ENCODE assay signal across 16 mouse cellular contexts in the genomic region with DNA sequence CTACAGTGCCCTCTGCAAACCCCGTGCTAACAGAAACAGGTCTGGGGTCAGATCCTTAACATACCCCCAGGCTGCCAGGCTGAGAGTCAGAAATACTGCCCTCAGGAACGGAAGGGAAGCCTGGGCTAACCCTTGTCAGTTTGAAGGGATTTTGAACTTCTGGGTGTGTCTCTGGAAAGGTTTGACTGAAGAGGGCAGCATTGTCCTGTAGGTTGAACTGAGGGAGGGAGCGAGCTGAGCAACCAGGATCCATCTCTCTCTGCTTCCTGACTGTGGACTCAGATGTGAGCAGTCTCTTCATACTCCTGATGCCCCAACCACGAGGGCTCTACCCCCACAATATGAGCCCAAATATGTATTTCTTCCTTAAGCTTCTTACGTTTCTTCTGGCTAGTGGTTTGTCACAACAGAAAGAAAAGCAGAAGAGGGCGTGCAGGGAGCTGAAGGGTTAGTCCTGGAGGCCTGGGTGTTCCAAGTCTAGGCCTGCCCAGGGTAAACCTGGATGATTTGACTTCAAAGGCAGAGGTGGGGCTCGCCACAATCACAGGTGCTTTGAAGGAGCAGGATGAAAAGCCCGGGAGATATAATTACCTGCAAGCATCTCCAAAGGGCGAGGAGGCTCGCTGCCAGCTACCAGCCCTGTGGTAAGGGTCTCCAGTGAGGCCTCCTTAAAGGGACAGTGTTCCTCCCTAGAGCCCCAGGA. TPM values are rescaled to one million over a fixed set of nuclear protein-coding genes. Genes with fewer than 3 reads are reported as not detected.
A peak's percentile ranks its signal among the peaks of the same experiment; 100 is the strongest.
DNase-seq lines count a peak whose midpoint lies in the region; ATAC-seq and TF ChIP-seq lines count a peak whose summit lies in the region.
"Had no signal": no experiment of that assay in that cellular context is flagged by ENCODE, and none has a peak within 500 bp of the region (broad histone marks: within the 10 kb centered on the region; RNA-seq: fewer than 3 reads in every experiment).

No protein-coding gene starts in this region.

- no peak overlapping the region for H3K4me3 ChIP-seq in intestine, postnatal 0 days (ENCODE audit: low read depth, low read length)
- H3K4me3 ChIP-seq in intestine, embryonic 15.5 days (replicated peaks): no peak overlapping the region
- no peak overlapping the region for H3K4me3 ChIP-seq in midbrain, postnatal 0 days (ENCODE audit: low read depth, low read length)
- no peak overlapping the region for H3K4me3 ChIP-seq in midbrain, embryonic 14.5 days (replicated peaks; ENCODE audit: low read depth, low read length)
- H3K4me3 ChIP-seq in cortical plate, adult 2 months (ENCODE audit: insufficient read depth, low read length): no peak overlapping the region
- no peak overlapping the region for H3K4me3 ChIP-seq in stomach, embryonic 16.5 days (replicated peaks; ENCODE audit: low read length)
- H3K4me3 ChIP-seq: erythroblast, embryonic 14.5 days; heart, embryonic 10.5 days; hindbrain, embryonic 10.5 days; liver, embryonic 15.5 days; midbrain, embryonic 10.5 days had no signal

- no peak overlapping the region for H3K27ac ChIP-seq in intestine, postnatal 0 days (ENCODE audit: low read depth, low read length)
- no peak overlapping the region for H3K27ac ChIP-seq in intestine, embryonic 15.5 days
- no peak overlapping the region for H3K27ac ChIP-seq in midbrain, postnatal 0 days (ENCODE audit: low read depth, low read length)
- no peak overlapping the region for H3K27ac ChIP-seq in midbrain, embryonic 14.5 days (replicated peaks; ENCODE audit: low read depth, low read length)
- H3K27ac ChIP-seq in cortical plate, adult 2 months (ENCODE audit: insufficient read depth, low read length): no peak overlapping the region
- H3K27ac ChIP-seq in stomach, embryonic 16.5 days (ENCODE audit: low read length): peak overlapping the region; percentile 3; the same call in 1 of the 2 replicates
- H3K27ac ChIP-seq: heart, embryonic 10.5 days; hindbrain, embryonic 10.5 days; liver, embryonic 15.5 days; midbrain, embryonic 10.5 days had no signal

- no peaks in the 10 kb centered on the region for H3K27me3 ChIP-seq in intestine, postnatal 0 days (replicated peaks; ENCODE audit: control insufficient read depth, insufficient read depth, low read length)
- no peaks in the 10 kb centered on the region for H3K27me3 ChIP-seq in intestine, embryonic 15.5 days (replicated peaks)
- H3K27me3 ChIP-seq in midbrain, postnatal 0 days (ENCODE audit: insufficient read depth, low read length): no peaks in the 10 kb centered on the region
- H3K27me3 ChIP-seq in midbrain, embryonic 14.5 days (ENCODE audit: control insufficient read depth, insufficient read depth, low read length): no peaks in the 10 kb centered on the region
- H3K27me3 ChIP-seq in stomach, embryonic 16.5 days (ENCODE audit: control insufficient read depth, insufficient read depth, low read length): no peaks in the 10 kb centered on the region
- H3K27me3 ChIP-seq: liver, embryonic 15.5 days had no signal

- no peak overlapping the region for H3K4me2 ChIP-seq in intestine, postnatal 0 days (replicated peaks; ENCODE audit: low read depth)
- no peak overlapping the region for H3K4me2 ChIP-seq in intestine, embryonic 15.5 days (replicated peaks)
- no peak overlapping the region for H3K4me2 ChIP-seq in midbrain, postnatal 0 days (ENCODE audit: low read depth, low read length, poor library complexity, severe bottlenecking)
- no peak overlapping the region for H3K4me2 ChIP-seq in midbrain, embryonic 14.5 days (ENCODE audit: low read length)
- H3K4me2 ChIP-seq in stomach, embryonic 16.5 days (ENCODE audit: low read depth, low read length): no peak overlapping the region
- H3K4me2 ChIP-seq: liver, embryonic 15.5 days had no signal

- H3K4me1 ChIP-seq in intestine, postnatal 0 days (replicated peaks; ENCODE audit: control insufficient read depth, insufficient read depth, low read length): no peaks in the 10 kb centered on the region
- no peaks in the 10 kb centered on the region for H3K4me1 ChIP-seq in intestine, embryonic 15.5 days (replicated peaks)
- H3K4me1 ChIP-seq in midbrain, postnatal 0 days (ENCODE audit: insufficient read depth, low read length): no peaks in the 10 kb centered on the region
- H3K4me1 ChIP-seq in midbrain, embryonic 14.5 days (ENCODE audit: control insufficient read depth, insufficient read depth, low read length): no peaks in the 10 kb centered on the region
- no peaks in the 10 kb centered on the region for H3K4me1 ChIP-seq in cortical plate, adult 2 months (ENCODE audit: control insufficient read depth, insufficient read depth, low read length)
- no peaks in the 10 kb centered on the region for H3K4me1 ChIP-seq in stomach, embryonic 16.5 days (ENCODE audit: control insufficient read depth, insufficient read depth, low read length)
- H3K4me1 ChIP-seq: midbrain, embryonic 10.5 days had no signal

- TF ChIP-seq POLR2A in cortical plate, adult 2 months (IDR thresholded peaks at IDR 0.05; ENCODE audit: extremely low read depth, insufficient read depth, low read length): no peak

- H3K9me3 ChIP-seq in intestine, postnatal 0 days (ENCODE audit: control insufficient read depth): no peaks in the 10 kb centered on the region
- H3K9me3 ChIP-seq in intestine, embryonic 15.5 days: no peaks in the 10 kb centered on the region
- H3K9me3 ChIP-seq in midbrain, postnatal 0 days (ENCODE audit: low read length): no peaks in the 10 kb centered on the region
- H3K9me3 ChIP-seq in midbrain, embryonic 14.5 days (ENCODE audit: control insufficient read depth, low read length): no peaks in the 10 kb centered on the region
- H3K9me3 ChIP-seq in stomach, embryonic 16.5 days (replicated peaks; ENCODE audit: control insufficient read depth, low read length): no peaks in the 10 kb centered on the region
- H3K9me3 ChIP-seq: heart, embryonic 10.5 days; liver, embryonic 15.5 days; midbrain, embryonic 10.5 days had no signal

- H3K9ac ChIP-seq in intestine, postnatal 0 days (ENCODE audit: low read depth, low read length): no peak overlapping the region
- H3K9ac ChIP-seq in intestine, embryonic 15.5 days: no peak overlapping the region
- H3K9ac ChIP-seq in midbrain, postnatal 0 days (replicated peaks; ENCODE audit: low read length, poor library complexity, severe bottlenecking): no peak overlapping the region
- no peak overlapping the region for H3K9ac ChIP-seq in midbrain, embryonic 14.5 days (replicated peaks; ENCODE audit: low read length)
- no peak overlapping the region for H3K9ac ChIP-seq in stomach, embryonic 16.5 days (ENCODE audit: low read length)
- H3K9ac ChIP-seq: liver, embryonic 15.5 days had no signal

- peak; percentile 63 for TF ChIP-seq CTCF in intestine, postnatal 0 days (IDR thresholded peaks at IDR 0.05; ENCODE audit: low read depth)
- TF ChIP-seq CTCF in midbrain, postnatal 0 days (IDR thresholded peaks at IDR 0.05): peak; percentile 15
- peak; percentile 25; the same call in 1 of the 2 replicates for TF ChIP-seq CTCF in cortical plate, adult 2 months (IDR thresholded peaks at IDR 0.05; ENCODE audit: extremely low read depth, insufficient read depth, low read length)

- no peak for ATAC-seq in intestine, postnatal 0 days
- ATAC-seq in intestine, embryonic 15.5 days: no peak
- no peak for ATAC-seq in midbrain, postnatal 0 days (ENCODE audit: low FRiP score)
- no peak for ATAC-seq in midbrain, embryonic 14.5 days (ENCODE audit: low FRiP score, low TSS enrichment)
- no peak for ATAC-seq in stomach, embryonic 16.5 days (ENCODE audit: insufficient read depth, low FRiP score)
- ATAC-seq: CD4-positive, CD25-positive, alpha-beta regulatory T cell, adult 4 months had no signal

- 65% methylated on average over 10 of the region's 10 CpGs for WGBS in intestine, postnatal 0 days
- whole genome bisulfite sequencing in intestine, embryonic 15.5 days: 69% methylated on average over 10 of the region's 10 CpGs
- 65% methylated on average over 10 of the region's 10 CpGs for WGBS in midbrain, postnatal 0 days
- 61% methylated on average over 10 of the region's 10 CpGs for WGBS in midbrain, embryonic 14.5 days
- 62% methylated on average over 10 of the region's 10 CpGs for WGBS in stomach, embryonic 16.5 days

- H3K36me3 ChIP-seq in intestine, postnatal 0 days (ENCODE audit: control insufficient read depth, insufficient read depth): no peaks in the 10 kb centered on the region
- H3K36me3 ChIP-seq in intestine, embryonic 15.5 days: no peaks in the 10 kb centered on the region
- 0 out of 2 replicates have a peak, but pooled peaks cover 2% of the 10 kb centered on the region for H3K36me3 ChIP-seq in midbrain, postnatal 0 days (ENCODE audit: insufficient read depth, low read length)
- H3K36me3 ChIP-seq in midbrain, embryonic 14.5 days (ENCODE audit: control insufficient read depth, insufficient read depth, low read length): peaks cover 2% of the 10 kb centered on the region; the same call in 1 of the 2 replicates
- no peaks in the 10 kb centered on the region for H3K36me3 ChIP-seq in stomach, embryonic 16.5 days (ENCODE audit: control insufficient read depth, insufficient read depth, low read length)
- H3K36me3 ChIP-seq: liver, embryonic 15.5 days had no signal

- DNase-seq in midbrain, postnatal 0 days (ENCODE audit: low spot score): no peak
- DNase-seq in midbrain, embryonic 14.5 days: no peak
- DNase-seq in layer of hippocampus, postnatal 36 days: no peak
- DNase-seq in kidney, adult 18-20 months: no peak
- DNase-seq: cerebellum, adult 9-11 months; kidney, postnatal 10 days had no signal

RNA-seq across cellular contexts. Expression of a gene that starts 8.1 kb away (rescaled TPM):
- polyA plus RNA-seq in intestine, postnatal 0 days (2015; fragmentation: Nextera tagmentation; extraction: Ambion mirVana): 32.7 and 34.1 TPM in 2 replicates
- polyA plus RNA-seq in intestine, embryonic 15.5 days (2015; fragmentation: Nextera tagmentation; extraction: Ambion mirVana): 49.4 and 51.0 TPM in 2 replicates
- total RNA-seq in midbrain, postnatal 0 days (2014; rRNA removed): 54.9 and 75.7 TPM in 2 replicates
- polyA plus RNA-seq in midbrain, postnatal 0 days (2015; fragmentation: Nextera tagmentation; extraction: Ambion mirVana): 30.1 and 33.3 TPM in 2 replicates
- 32.2 and 36.6 TPM in 2 replicates for polyA plus RNA-seq in midbrain, embryonic 14.5 days (2014; fragmentation: Nextera tagmentation; extraction: Ambion mirVana)
- 69.6 and 75.6 TPM in 2 replicates for polyA plus RNA-seq in cortical plate, adult 2 months (2012; rRNA removed)
- 52.7 and 59.6 TPM in 2 replicates for polyA plus RNA-seq in stomach, embryonic 16.5 days (2015; fragmentation: Nextera tagmentation; extraction: Ambion mirVana)
- 10 to 100 TPM; 50.5 to 51.0 TPM for total RNA-seq in layer of hippocampus, postnatal 36 days (2021)

RNA-seq across cellular contexts. Expression of a gene that starts 43.9 kb away (rescaled TPM):
- polyA plus RNA-seq in intestine, postnatal 0 days (2015; fragmentation: Nextera tagmentation; extraction: Ambion mirVana): 18.2 and 25.7 TPM in 2 replicates
- 59.1 and 61.8 TPM in 2 replicates for polyA plus RNA-seq in intestine, embryonic 15.5 days (2015; fragmentation: Nextera tagmentation; extraction: Ambion mirVana)
- 378 and 384 TPM in 2 replicates for total RNA-seq in midbrain, postnatal 0 days (2014; rRNA removed)
- 153 and 195 TPM in 2 replicates for polyA plus RNA-seq in midbrain, postnatal 0 days (2015; fragmentation: Nextera tagmentation; extraction: Ambion mirVana)
- 225 and 226 TPM in 2 replicates for polyA plus RNA-seq in midbrain, embryonic 14.5 days (2014; fragmentation: Nextera tagmentation; extraction: Ambion mirVana)
- 185 and 194 TPM in 2 replicates for polyA plus RNA-seq in cortical plate, adult 2 months (2012; rRNA removed)
- polyA plus RNA-seq in stomach, embryonic 16.5 days (2015; fragmentation: Nextera tagmentation; extraction: Ambion mirVana): 34.5 and 35.0 TPM in 2 replicates
- 100 to 1,000 TPM; 111 to 120 TPM for total RNA-seq in layer of hippocampus, postnatal 36 days (2021)
